In genomic region chr1:189440741-189441140, GRCm38 (mm10) we compare ENCODE assay signal across 27 mouse cellular contexts. TPM values are rescaled to one million over a fixed set of nuclear protein-coding genes. Genes with fewer than 3 reads are reported as not detected.
"Had no signal": no experiment of that assay in that cellular context is flagged by ENCODE, and none has a peak within 500 bp of the region (broad histone marks: within the 10 kb centered on the region; RNA-seq: fewer than 3 reads in every experiment).

No protein-coding gene starts in this region.

- H3K4me2 ChIP-seq: heart, embryonic 13.5 days; heart, embryonic 15.5 days; hindbrain, embryonic 13.5 days; hindbrain, embryonic 15.5 days; kidney, embryonic 15.5 days; limb, embryonic 13.5 days; limb, embryonic 15.5 days; liver, embryonic 12.5 days had no signal

- H3K4me1 ChIP-seq: heart, embryonic 10.5 days; heart, embryonic 13.5 days; heart, embryonic 15.5 days; hindbrain, embryonic 13.5 days; hindbrain, embryonic 15.5 days; kidney, embryonic 15.5 days; limb, embryonic 13.5 days; limb, embryonic 15.5 days; liver, embryonic 12.5 days had no signal

- ATAC-seq: hindbrain, postnatal 0 days; intestine, embryonic 16.5 days; liver, embryonic 12.5 days had no signal

- H3K4me3 ChIP-seq: gastrocnemius, adult 2 months; heart, embryonic 10.5 days; heart, embryonic 13.5 days; heart, embryonic 15.5 days; hindbrain, embryonic 13.5 days; hindbrain, embryonic 15.5 days; kidney, embryonic 15.5 days; limb, embryonic 13.5 days; limb, embryonic 15.5 days; liver, embryonic 12.5 days had no signal

- DNase-seq: gastrocnemius, adult 2 months; gastrocnemius, postnatal 10 days; gastrocnemius, postnatal 25 days; heart, adult 18-20 months; heart, postnatal 14 days; heart, postnatal 36 days; kidney, adult 11 months; kidney, adult 2 months; kidney, adult 9 months; kidney, postnatal 14 days; kidney, postnatal 36 days; layer of hippocampus, adult 9-11 months; layer of hippocampus, postnatal 36 days; left cerebral cortex, postnatal 4 days had no signal

- H3K27ac ChIP-seq: gastrocnemius, adult 2 months; heart, embryonic 10.5 days; heart, embryonic 13.5 days; heart, embryonic 15.5 days; hindbrain, embryonic 13.5 days; hindbrain, embryonic 15.5 days; hindbrain, postnatal 0 days; kidney, embryonic 15.5 days; kidney, postnatal 0 days; limb, embryonic 13.5 days; limb, embryonic 15.5 days; liver, embryonic 12.5 days had no signal

- H3K27me3 ChIP-seq: heart, embryonic 13.5 days; heart, embryonic 15.5 days; hindbrain, embryonic 13.5 days; hindbrain, embryonic 15.5 days; kidney, embryonic 15.5 days; limb, embryonic 13.5 days; limb, embryonic 15.5 days; liver, embryonic 12.5 days had no signal

- H3K36me3 ChIP-seq: heart, embryonic 10.5 days; heart, embryonic 13.5 days; heart, embryonic 15.5 days; hindbrain, embryonic 13.5 days; hindbrain, embryonic 15.5 days; kidney, embryonic 15.5 days; limb, embryonic 13.5 days; limb, embryonic 15.5 days; liver, embryonic 12.5 days had no signal

- H3K9me3 ChIP-seq: heart, embryonic 10.5 days; heart, embryonic 13.5 days; heart, embryonic 15.5 days; hindbrain, embryonic 13.5 days; hindbrain, embryonic 15.5 days; kidney, embryonic 15.5 days; limb, embryonic 13.5 days; limb, embryonic 15.5 days; liver, embryonic 12.5 days had no signal

- H3K9ac ChIP-seq: heart, embryonic 13.5 days; heart, embryonic 15.5 days; hindbrain, embryonic 13.5 days; hindbrain, embryonic 15.5 days; kidney, embryonic 15.5 days; limb, embryonic 13.5 days; limb, embryonic 15.5 days; liver, embryonic 12.5 days had no signal

RNA-seq across cellular contexts. Expression of gene Kcnk2, which starts 38.7 kb away (rescaled TPM):
- total RNA-seq: hematopoietic stem cell, adult 5-6 weeks had no signal
